8 mouse cellular contexts compared by ENCODE assay signal in the genomic region with DNA sequence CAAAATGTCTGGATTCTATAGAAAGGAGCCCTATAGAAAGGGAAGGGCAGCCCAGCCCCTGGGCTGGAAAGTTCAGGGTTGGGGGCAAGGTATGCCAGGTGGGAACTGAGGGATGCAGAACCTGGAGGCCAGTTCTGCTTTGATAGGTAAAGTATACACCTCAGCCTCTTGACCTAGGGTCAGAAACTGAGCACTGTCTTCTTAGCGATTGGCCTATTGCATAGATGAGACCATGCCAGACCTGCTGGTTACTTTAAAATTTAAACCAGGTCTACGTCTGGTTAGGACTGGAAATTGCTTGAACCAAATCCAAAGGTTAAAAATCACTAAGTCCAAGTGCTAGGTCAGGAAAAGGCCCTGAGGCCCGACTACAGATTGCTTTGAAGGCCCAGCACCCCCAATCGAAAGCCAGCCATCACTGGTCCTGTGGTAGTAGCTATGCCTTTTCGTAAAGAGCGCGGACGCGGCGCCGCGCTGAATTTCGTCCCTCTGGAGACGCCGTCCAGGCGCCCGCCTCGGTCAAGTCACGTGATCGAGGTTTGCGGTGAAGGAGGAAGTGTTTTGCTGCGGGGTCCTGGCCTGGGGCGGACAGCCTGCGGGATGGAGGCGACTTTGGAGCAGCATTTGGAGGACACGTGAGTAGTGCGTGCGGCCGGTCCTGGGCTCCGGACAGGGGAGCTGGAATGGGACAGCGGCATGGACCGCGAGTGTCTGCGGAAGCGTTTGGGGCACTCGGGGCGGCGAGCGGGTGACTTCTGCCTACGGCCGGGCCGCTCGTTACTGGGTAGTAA. TPM values are rescaled to one million over a fixed set of nuclear protein-coding genes. Genes with fewer than 3 reads are reported as not detected.
DNase-seq lines count a peak whose midpoint lies in the region; ATAC-seq and TF ChIP-seq lines count a peak whose summit lies in the region.

Gene Lamtor5 (plus strand): TSS at position 380 of the 791 bp plus-strand sequence.

- ATAC-seq in embryonic facial prominence, embryonic 15.5 days (ENCODE audit: insufficient number of reproducible peaks, low FRiP score, low TSS enrichment, low read depth), result peak; percentile 84
- ATAC-seq in kidney, embryonic 14.5 days (ENCODE audit: low FRiP score, low TSS enrichment), result peak; percentile 86
- ATAC-seq in limb, embryonic 15.5 days (ENCODE audit: insufficient number of reproducible peaks, low FRiP score, low TSS enrichment, low read depth), result peak; percentile 86

- peak; percentile 90 for DNase-seq in 416B (ENCODE audit: low read depth)
- peak; percentile 86 to 91 for DNase-seq in heart, adult 9 months (ENCODE audit: low spot score in 2 of 2)
- peak; percentile 61 to 79 for DNase-seq in monocyte, adult 2 months (ENCODE audit: low read depth in 1 of 2, low spot score in 2 of 2)
- DNase-seq in spleen, postnatal 36 days (ENCODE audit: low spot score in 2 of 2), result peak; percentile 84 to 89

- no peaks in the 10 kb centered on the region for H3K27me3 ChIP-seq in embryonic facial prominence, embryonic 15.5 days
- no peaks in the 10 kb centered on the region for H3K27me3 ChIP-seq in kidney, embryonic 14.5 days (ENCODE audit: control insufficient read depth, insufficient read depth, low read length)
- H3K27me3 ChIP-seq in limb, embryonic 15.5 days, result no peaks in the 10 kb centered on the region

- H3K36me3 ChIP-seq in embryonic facial prominence, embryonic 15.5 days, result peaks cover 16% of the 10 kb centered on the region
- peaks cover 17% of the 10 kb centered on the region; the same call in 1 of the 2 replicates for H3K36me3 ChIP-seq in kidney, embryonic 14.5 days (ENCODE audit: control insufficient read depth, insufficient read depth, low read length)
- H3K36me3 ChIP-seq in limb, embryonic 15.5 days, result peaks cover 9% of the 10 kb centered on the region

- H3K9ac ChIP-seq in embryonic facial prominence, embryonic 15.5 days, result peak within 1 kb of the TSS; percentile 85
- peak within 1 kb of the TSS; percentile 74 for H3K9ac ChIP-seq in kidney, embryonic 14.5 days (ENCODE audit: low read depth, low read length)
- H3K9ac ChIP-seq in limb, embryonic 15.5 days, result peak within 1 kb of the TSS; percentile 72

- no peak for TF ChIP-seq CTCF in bone marrow, adult 2 months (IDR thresholded peaks at IDR 0.05; ENCODE audit: control insufficient read depth, insufficient read depth, low read length)

- peak within 1 kb of the TSS; percentile 32 for H3K27ac ChIP-seq in bone marrow, adult 2 months (ENCODE audit: control insufficient read depth, insufficient read depth, low read depth, low read length, poor library complexity)
- H3K27ac ChIP-seq in embryonic facial prominence, embryonic 15.5 days (replicated peaks), result no peak within 1 kb of the TSS
- H3K27ac ChIP-seq in kidney, embryonic 14.5 days (ENCODE audit: low read depth, low read length), result no peak within 1 kb of the TSS
- H3K27ac ChIP-seq in limb, embryonic 15.5 days, result no peak within 1 kb of the TSS

- H3K4me2 ChIP-seq in embryonic facial prominence, embryonic 15.5 days (replicated peaks), result peak within 1 kb of the TSS; percentile 62
- H3K4me2 ChIP-seq in kidney, embryonic 14.5 days (replicated peaks; ENCODE audit: low read depth, low read length), result peak within 1 kb of the TSS; percentile 68
- peak within 1 kb of the TSS; percentile 65 for H3K4me2 ChIP-seq in limb, embryonic 15.5 days

- H3K4me3 ChIP-seq in bone marrow, adult 2 months (replicated peaks; ENCODE audit: control insufficient read depth, low read depth, low read length), result peak within 1 kb of the TSS; percentile 97
- H3K4me3 ChIP-seq in embryonic facial prominence, embryonic 15.5 days (replicated peaks), result peak within 1 kb of the TSS; percentile 85
- H3K4me3 ChIP-seq in kidney, embryonic 14.5 days (ENCODE audit: low read length), result peak within 1 kb of the TSS; percentile 79
- peak within 1 kb of the TSS; percentile 98 for H3K4me3 ChIP-seq in limb, embryonic 15.5 days

- no peaks in the 10 kb centered on the region for H3K4me1 ChIP-seq in bone marrow, adult 2 months (ENCODE audit: control insufficient read depth, insufficient read depth, low read length)
- H3K4me1 ChIP-seq in embryonic facial prominence, embryonic 15.5 days, result peaks cover 15% of the 10 kb centered on the region
- peaks cover 6% of the 10 kb centered on the region; the same call in 1 of the 2 replicates for H3K4me1 ChIP-seq in kidney, embryonic 14.5 days (ENCODE audit: control insufficient read depth, insufficient read depth, low read length)
- peaks cover 6% of the 10 kb centered on the region for H3K4me1 ChIP-seq in limb, embryonic 15.5 days

- peak; percentile 64; the same call in 1 of the 2 replicates for TF ChIP-seq POLR2A in bone marrow, adult 2 months (IDR thresholded peaks at IDR 0.05; ENCODE audit: borderline replicate concordance, control insufficient read depth, low read depth, low read length)

- no peaks in the 10 kb centered on the region for H3K9me3 ChIP-seq in embryonic facial prominence, embryonic 15.5 days (replicated peaks)
- H3K9me3 ChIP-seq in kidney, embryonic 14.5 days (ENCODE audit: control insufficient read depth, low read length), result no peaks in the 10 kb centered on the region
- no peaks in the 10 kb centered on the region for H3K9me3 ChIP-seq in limb, embryonic 15.5 days

- WGBS in bone marrow, adult 2 months, result 3% methylated on average over 43 of the region's 43 CpGs
- WGBS in embryonic facial prominence, embryonic 15.5 days, result 2% methylated on average over 43 of the region's 43 CpGs
- 3% methylated on average over 43 of the region's 43 CpGs for WGBS in kidney, embryonic 14.5 days
- WGBS in limb, embryonic 15.5 days, result 3% methylated on average over 43 of the region's 43 CpGs

RNA-seq across cellular contexts. Expression of gene Lamtor5, which starts in this region (rescaled TPM):
- 38.4 and 57.7 TPM in 2 replicates for polyA plus RNA-seq in bone marrow, adult 2 months (2011; ENCODE audit: insufficient read depth, insufficient read length, low replicate concordance, missing spikeins)
- 184 and 198 TPM in 2 replicates for polyA plus RNA-seq in embryonic facial prominence, embryonic 15.5 days (2015; fragmentation: Nextera tagmentation; extraction: Ambion mirVana)
- 190 and 230 TPM in 2 replicates for polyA plus RNA-seq in kidney, embryonic 14.5 days (2014; fragmentation: Nextera tagmentation; extraction: Ambion mirVana)
- polyA plus RNA-seq in limb, embryonic 15.5 days (2015; fragmentation: Nextera tagmentation; extraction: Ambion mirVana), result 175 and 176 TPM in 2 replicates
